Comparison of ENCODE assay signal across 8 mouse cellular contexts in the genomic region with DNA sequence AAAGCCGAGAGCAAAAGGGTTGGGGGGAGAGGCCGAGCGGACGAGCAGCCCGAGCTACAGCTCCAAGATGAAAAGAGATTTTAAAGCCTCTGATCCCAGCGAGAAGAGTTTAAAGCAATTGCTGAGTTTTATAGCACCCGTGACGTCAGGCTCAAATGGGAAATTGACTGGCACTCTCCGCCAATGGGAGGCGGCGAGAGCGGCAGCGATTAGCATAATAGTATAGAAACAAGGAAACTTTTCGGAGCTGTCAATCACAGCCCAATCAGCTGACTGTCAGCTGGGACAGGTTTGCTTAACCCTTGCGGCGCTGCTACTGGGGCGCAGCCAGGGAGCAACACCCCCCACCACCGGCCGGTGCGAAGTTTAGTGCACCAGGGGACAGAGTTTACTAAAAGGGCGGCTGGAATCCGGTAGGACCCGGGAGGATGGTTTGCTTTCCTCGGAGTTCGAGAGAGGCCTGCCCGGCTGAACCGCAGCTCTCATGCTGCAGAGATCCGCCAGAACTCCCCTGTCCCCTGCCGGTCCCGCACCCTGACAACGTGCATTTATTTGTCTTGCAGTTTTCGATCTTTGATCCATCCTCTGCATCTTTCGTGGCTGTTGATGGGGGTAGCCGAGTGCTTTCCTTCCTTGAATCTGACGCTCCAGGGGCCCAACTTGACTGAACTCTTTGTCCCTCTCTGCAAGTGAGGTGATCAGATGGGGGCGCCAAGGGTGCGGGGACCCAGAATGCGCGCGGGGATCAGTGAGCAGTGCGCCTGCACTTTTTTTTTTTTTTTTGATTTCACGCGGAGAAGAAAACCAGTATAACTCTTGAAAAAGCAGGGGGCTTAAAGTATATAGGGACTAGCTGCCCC. TPM values are rescaled to one million over a fixed set of nuclear protein-coding genes. Genes with fewer than 3 reads are reported as not detected.
DNase-seq lines count a peak whose midpoint lies in the region; ATAC-seq and TF ChIP-seq lines count a peak whose summit lies in the region.

Gene Maf, minus strand, starts transcription at position 64 of the 860 bp plus-strand sequence.

- TF ChIP-seq CTCF in liver, postnatal 0 days (IDR thresholded peaks at IDR 0.05; ENCODE audit: low read depth) = no peak
- no peak for TF ChIP-seq CTCF in testis, adult 2 months (IDR thresholded peaks at IDR 0.05; ENCODE audit: control insufficient read depth, insufficient read depth, insufficient replicate concordance, low read depth, low read length)

- no peak for TF ChIP-seq EP300 in liver, postnatal 0 days (IDR thresholded peaks at IDR 0.05; ENCODE audit: low read depth)

- peak within 1 kb of the TSS; percentile 83 for H3K4me2 ChIP-seq in forebrain, embryonic 16.5 days (ENCODE audit: low read length)
- peak within 1 kb of the TSS; percentile 69 for H3K4me2 ChIP-seq in liver, postnatal 0 days (ENCODE audit: low read depth, low read length)
- peak within 1 kb of the TSS; percentile 76 for H3K4me2 ChIP-seq in neural tube, embryonic 13.5 days

- H3K27me3 ChIP-seq in forebrain, embryonic 16.5 days (replicated peaks; ENCODE audit: control insufficient read depth, insufficient read depth, low read length) = peaks cover 26% of the 10 kb centered on the region
- peaks cover 11% of the 10 kb centered on the region for H3K27me3 ChIP-seq in liver, postnatal 0 days (ENCODE audit: insufficient read depth, low read length)
- H3K27me3 ChIP-seq in neural tube, embryonic 13.5 days = peaks cover 16% of the 10 kb centered on the region
- H3K27me3 ChIP-seq in testis, adult 2 months (ENCODE audit: control insufficient read depth, insufficient read depth, low read length) = no peaks in the 10 kb centered on the region; the same call in 1 of the 2 replicates

- ATAC-seq in forebrain, embryonic 16.5 days = peak; percentile 74
- peak; percentile 81 for ATAC-seq in liver, postnatal 0 days
- peak; percentile 52 for ATAC-seq in neural tube, embryonic 13.5 days (ENCODE audit: low read depth)

- H3K4me3 ChIP-seq in forebrain, embryonic 16.5 days (replicated peaks; ENCODE audit: low read length) = peak within 1 kb of the TSS; percentile 57
- H3K4me3 ChIP-seq in liver, postnatal 0 days (ENCODE audit: low read depth, low read length) = peak within 1 kb of the TSS; percentile 60
- H3K4me3 ChIP-seq in neural tube, embryonic 13.5 days = peak within 1 kb of the TSS; percentile 69
- peak within 1 kb of the TSS; percentile 78 for H3K4me3 ChIP-seq in testis, adult 2 months (ENCODE audit: control insufficient read depth, low read depth, low read length)

- DNase-seq in CD8-positive naive resting alpha-beta T cell, adult 2 months (ENCODE audit: low read depth in 2 of 2, low spot score in 2 of 2) = peak; percentile 60 to 75
- peak; percentile 58 for DNase-seq in cerebellum, adult 11 months
- DNase-seq in heart, postnatal 25 days (ENCODE audit: low spot score) = peak; percentile 72
- peak; percentile 84 for DNase-seq in layer of hippocampus, adult 11-12 months (ENCODE audit: low spot score)
- peak; percentile 81 for DNase-seq in liver, postnatal 0 days

- peak within 1 kb of the TSS; percentile 81 for H3K27ac ChIP-seq in forebrain, embryonic 16.5 days (ENCODE audit: low read length)
- H3K27ac ChIP-seq in liver, postnatal 0 days (ENCODE audit: low read depth) = peak within 1 kb of the TSS; percentile 81
- peak within 1 kb of the TSS; percentile 96 for H3K27ac ChIP-seq in neural tube, embryonic 13.5 days (replicated peaks)
- peak within 1 kb of the TSS; percentile 49 for H3K27ac ChIP-seq in testis, adult 2 months (ENCODE audit: control insufficient read depth, insufficient read depth, low read depth, low read length)

- H3K36me3 ChIP-seq in forebrain, embryonic 16.5 days (ENCODE audit: control insufficient read depth, insufficient read depth) = no peaks in the 10 kb centered on the region
- H3K36me3 ChIP-seq in liver, postnatal 0 days (replicated peaks; ENCODE audit: insufficient read depth, low read length) = no peaks in the 10 kb centered on the region
- H3K36me3 ChIP-seq in neural tube, embryonic 13.5 days = no peaks in the 10 kb centered on the region
- no peaks in the 10 kb centered on the region for H3K36me3 ChIP-seq in testis, adult 2 months (ENCODE audit: control insufficient read depth, insufficient read depth, low read length)

- TF ChIP-seq POLR2A in testis, adult 2 months (IDR thresholded peaks at IDR 0.05; ENCODE audit: control insufficient read depth, low read depth, low read length) = no peak; the same call in 1 of the 2 replicates

- peak within 1 kb of the TSS; percentile 61 for H3K9ac ChIP-seq in forebrain, embryonic 16.5 days (replicated peaks; ENCODE audit: low read depth, low read length)
- H3K9ac ChIP-seq in liver, postnatal 0 days (replicated peaks) = peak within 1 kb of the TSS; percentile 69
- H3K9ac ChIP-seq in neural tube, embryonic 13.5 days = peak within 1 kb of the TSS; percentile 87

- H3K4me1 ChIP-seq in forebrain, embryonic 16.5 days (replicated peaks; ENCODE audit: control insufficient read depth, insufficient read depth, low read length) = peaks cover 34% of the 10 kb centered on the region
- H3K4me1 ChIP-seq in liver, postnatal 0 days (ENCODE audit: insufficient read depth) = 0 out of 2 replicates have a peak, but pooled peaks cover 3% of the 10 kb centered on the region
- H3K4me1 ChIP-seq in neural tube, embryonic 13.5 days (replicated peaks) = peaks cover 59% of the 10 kb centered on the region
- peaks cover 9% of the 10 kb centered on the region for H3K4me1 ChIP-seq in testis, adult 2 months (ENCODE audit: control insufficient read depth, insufficient read depth, low read length)

- intact Hi-C loops in heart, postnatal 25 days (cut with DNase I) = loop anchor here (2.0 to 5.0 kb wide), 4 partner anchors 303 to 1256 kb away; no protein-coding TSS in a partner anchor

- under 1% methylated on average over 43 of the region's 43 CpGs for WGBS in forebrain, embryonic 16.5 days
- WGBS in liver, postnatal 0 days (ENCODE audit: insufficient replicate concordance) = under 1% methylated on average over 43 of the region's 43 CpGs
- under 1% methylated on average over 43 of the region's 43 CpGs for WGBS in neural tube, embryonic 13.5 days

- no peaks in the 10 kb centered on the region for H3K9me3 ChIP-seq in forebrain, embryonic 16.5 days (ENCODE audit: control insufficient read depth, low read length)
- H3K9me3 ChIP-seq in liver, postnatal 0 days (ENCODE audit: low read length) = no peaks in the 10 kb centered on the region
- H3K9me3 ChIP-seq in neural tube, embryonic 13.5 days = no peaks in the 10 kb centered on the region

RNA-seq across cellular contexts. Expression of gene Maf, which starts in this region (rescaled TPM):
- polyA plus RNA-seq in forebrain, embryonic 16.5 days (2015; fragmentation: Nextera tagmentation; extraction: Ambion mirVana) = 4.3 and 6.4 TPM in 2 replicates
- total RNA-seq in heart, postnatal 25 days (2021) = 1 to 10 TPM; 7.9 to 8.3 TPM
- 5.9 and 6.0 TPM in 2 replicates for polyA plus RNA-seq in liver, postnatal 0 days (2015; fragmentation: Nextera tagmentation; extraction: Ambion mirVana)
- 11.5 and 12.1 TPM in 2 replicates for polyA plus RNA-seq in neural tube, embryonic 13.5 days (2015; fragmentation: Nextera tagmentation; extraction: Ambion mirVana)
- polyA plus RNA-seq in testis, adult 2 months (2012; rRNA removed) = 1.0 and 1.1 TPM in 2 replicates

Comparison
In these comparisons a context has a peak if more than half of its experiments do, and no peak if none do; other contexts are left out.
1. Peak in every context shown above with its lines: DNase-seq, ATAC-seq, H3K4me3 ChIP-seq and H3K27ac ChIP-seq.